Mouse (Mus musculus): ENCODE measurements around the gene Ttll11. TPM values are rescaled to one million over a fixed set of nuclear protein-coding genes. Genes with fewer than 3 reads are reported as not detected.
A peak's percentile ranks its signal among the peaks of the same experiment; 100 is the strongest.

Gene Ttll11
- total and polyA plus RNA-seq, 2 experiments from 2014 or later: 1.7 to 5.0 TPM

GRCm38 (mm10) chr2:35998416-35998815, 18.7 kb upstream of the Ttll11 start:
- WGBS: 84% methylated on average over 5 of the region's 5 CpGs
- H3K4me3 ChIP-seq (ENCODE audit: low read depth, low read length): no peak overlapping the region
- H3K27ac ChIP-seq (ENCODE audit: low read depth): no peak overlapping the region
- ATAC-seq (ENCODE audit: insufficient read depth, low read depth) (no peak), DNase-seq (ENCODE audit: low spot score) (no peak)
- no peaks in the 10 kb centered on the region for H3K9me3 ChIP-seq (replicated peaks; ENCODE audit: control insufficient read depth, low read length)
- H3K9ac ChIP-seq (replicated peaks; ENCODE audit: low read depth, low read length): no peak overlapping the region
- H3K4me1 ChIP-seq (ENCODE audit: control insufficient read depth, insufficient read depth): peaks cover 29% of the 10 kb centered on the region
- TF ChIP-seq EP300 (IDR thresholded peaks at IDR 0.05; ENCODE audit: low read depth): no peak
- H3K4me2 ChIP-seq (ENCODE audit: low read depth, low read length): no peak overlapping the region
- no peaks in the 10 kb centered on the region for H3K36me3 ChIP-seq (replicated peaks; ENCODE audit: control insufficient read depth, insufficient read depth, low read length)
- no peaks in the 10 kb centered on the region for H3K27me3 ChIP-seq (ENCODE audit: control insufficient read depth, insufficient read depth, low read length)

GRCm38 (mm10) chr2:35996753-35997152, 17.0 kb upstream of the Ttll11 start:
- H3K27ac ChIP-seq (ENCODE audit: low read depth): peak overlapping the region; percentile 33
- TF ChIP-seq CTCF (IDR thresholded peaks at IDR 0.05; ENCODE audit: low read depth) (no peak), EP300 (IDR thresholded peaks at IDR 0.05; ENCODE audit: low read depth) (no peak)
- no peak for ATAC-seq (ENCODE audit: insufficient read depth, low read depth)

DNA sequence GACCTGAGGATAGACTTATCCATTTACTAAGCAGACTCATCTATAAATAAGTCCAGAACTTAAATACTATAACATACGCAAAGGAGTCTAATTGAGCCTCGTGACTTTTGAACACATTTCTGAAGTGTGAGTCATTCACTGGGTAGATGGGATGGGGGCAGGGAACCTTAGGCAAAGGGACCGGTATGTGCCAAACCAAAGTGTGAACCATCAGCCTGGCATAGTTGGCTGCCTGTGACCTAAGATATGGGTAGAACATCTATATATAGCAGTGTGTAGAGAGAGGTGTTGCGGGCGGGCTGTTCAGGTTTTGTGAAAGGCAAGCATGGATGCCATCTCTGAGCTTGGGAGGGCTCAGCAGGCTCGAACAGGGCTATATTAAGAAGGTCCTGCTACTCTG, 14.6 kb upstream of the Ttll11 start:
- H3K27me3 ChIP-seq (ENCODE audit: control insufficient read depth, insufficient read depth, low read length): no peaks in the 10 kb centered on the region
- no peak overlapping the region for H3K4me3 ChIP-seq (ENCODE audit: low read depth, low read length)
- no peaks in the 10 kb centered on the region for H3K9me3 ChIP-seq (replicated peaks; ENCODE audit: control insufficient read depth, low read length)
- DNase-seq (ENCODE audit: low spot score) (peak; percentile 87), ATAC-seq (ENCODE audit: insufficient read depth, low read depth) (peak; percentile 94)
- H3K27ac ChIP-seq (ENCODE audit: low read depth): peak overlapping the region; percentile 90
- H3K4me2 ChIP-seq (ENCODE audit: low read depth, low read length): no peak overlapping the region
- no peaks in the 10 kb centered on the region for H3K36me3 ChIP-seq (replicated peaks; ENCODE audit: control insufficient read depth, insufficient read depth, low read length)
- peak; percentile 98 for TF ChIP-seq EP300 (IDR thresholded peaks at IDR 0.05; ENCODE audit: low read depth)
- TF ChIP-seq CTCF (IDR thresholded peaks at IDR 0.05; ENCODE audit: low read depth): no peak
- 22% methylated on average over 6 of the region's 6 CpGs for WGBS
- H3K9ac ChIP-seq (replicated peaks; ENCODE audit: low read depth, low read length): no peak overlapping the region
- peaks cover 31% of the 10 kb centered on the region for H3K4me1 ChIP-seq (ENCODE audit: control insufficient read depth, insufficient read depth)

More at GRCm38 (mm10) chr2:35996753-35997152, 17.0 kb upstream of the Ttll11 start:
- no peaks in the 10 kb centered on the region for H3K36me3 ChIP-seq (replicated peaks; ENCODE audit: control insufficient read depth, insufficient read depth, low read length)
- no peak overlapping the region for H3K4me2 ChIP-seq (ENCODE audit: low read depth, low read length)
- H3K27me3 ChIP-seq (ENCODE audit: control insufficient read depth, insufficient read depth, low read length): no peaks in the 10 kb centered on the region
- H3K9me3 ChIP-seq (replicated peaks; ENCODE audit: control insufficient read depth, low read length): no peaks in the 10 kb centered on the region
- H3K4me1 ChIP-seq (ENCODE audit: control insufficient read depth, insufficient read depth): peaks cover 31% of the 10 kb centered on the region
- H3K4me3 ChIP-seq (ENCODE audit: low read depth, low read length): no peak overlapping the region
- DNase-seq (ENCODE audit: low spot score): no peak
- no peak overlapping the region for H3K9ac ChIP-seq (replicated peaks; ENCODE audit: low read depth, low read length)
- WGBS: 73% methylated on average over 2 of the region's 2 CpGs

- no peak overlapping the region for H3K9ac ChIP-seq (replicated peaks; ENCODE audit: low read depth, low read length)
- H3K27me3 ChIP-seq (ENCODE audit: control insufficient read depth, insufficient read depth, low read length): no peaks in the 10 kb centered on the region
- H3K9me3 ChIP-seq (replicated peaks; ENCODE audit: control insufficient read depth, low read length): no peaks in the 10 kb centered on the region
- no peak for ATAC-seq (ENCODE audit: insufficient read depth, low read depth)
- WGBS: 90% methylated on average over 2 of the region's 2 CpGs
- no peak overlapping the region for H3K4me3 ChIP-seq (ENCODE audit: low read depth, low read length)
- peaks cover 31% of the 10 kb centered on the region for H3K4me1 ChIP-seq (ENCODE audit: control insufficient read depth, insufficient read depth)
- DNase-seq (ENCODE audit: low spot score): no peak
- H3K36me3 ChIP-seq (replicated peaks; ENCODE audit: control insufficient read depth, insufficient read depth, low read length): no peaks in the 10 kb centered on the region
- TF ChIP-seq EP300 (IDR thresholded peaks at IDR 0.05; ENCODE audit: low read depth): no peak
- H3K4me2 ChIP-seq (ENCODE audit: low read depth, low read length): no peak overlapping the region
- H3K27ac ChIP-seq (ENCODE audit: low read depth): peak overlapping the region; percentile 90
Measured at GRCm38 (mm10) chr2:35993481-35993880, 13.8 kb upstream of the Ttll11 start.

DNA sequence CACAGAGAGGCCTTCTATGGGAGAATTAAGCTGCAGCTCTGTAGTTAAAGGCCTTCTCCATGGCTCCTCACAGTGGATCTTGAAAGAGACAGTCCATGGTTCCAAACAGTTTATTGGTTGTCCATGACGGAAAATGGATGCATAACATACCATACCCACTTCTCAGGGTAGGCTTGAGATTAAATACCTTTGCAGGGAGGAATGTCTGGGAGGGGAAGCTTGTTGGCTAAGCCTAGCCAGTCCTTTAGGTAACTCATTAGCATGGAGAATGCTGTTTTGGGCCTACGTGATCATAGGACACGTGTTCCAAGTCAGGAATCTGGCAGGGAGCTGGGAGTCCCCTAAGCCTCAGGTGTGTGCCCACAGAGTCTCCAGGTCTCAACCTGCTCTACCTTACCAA, 12.5 kb upstream of the Ttll11 start:
- WGBS: 83% methylated on average over 3 of the region's 3 CpGs
- Histone ChIP-seq H3K9ac (replicated peaks; ENCODE audit: low read depth, low read length) (no peak overlapping the region), H3K4me2 (ENCODE audit: low read depth, low read length) (no peak overlapping the region), H3K9me3 (replicated peaks; ENCODE audit: control insufficient read depth, low read length) (no peaks in the 10 kb centered on the region), H3K36me3 (replicated peaks; ENCODE audit: control insufficient read depth, insufficient read depth, low read length) (no peaks in the 10 kb centered on the region), H3K27ac (ENCODE audit: low read depth) (no peak overlapping the region), H3K4me3 (ENCODE audit: low read depth, low read length) (no peak overlapping the region), H3K27me3 (ENCODE audit: control insufficient read depth, insufficient read depth, low read length) (no peaks in the 10 kb centered on the region), H3K4me1 (ENCODE audit: control insufficient read depth, insufficient read depth) (peaks cover 27% of the 10 kb centered on the region)
- DNase-seq (ENCODE audit: low spot score) (no peak), ATAC-seq (ENCODE audit: insufficient read depth, low read depth) (no peak)
- TF ChIP-seq CTCF (IDR thresholded peaks at IDR 0.05; ENCODE audit: low read depth): no peak
- no peak for TF ChIP-seq EP300 (IDR thresholded peaks at IDR 0.05; ENCODE audit: low read depth)

- Histone ChIP-seq H3K36me3 (replicated peaks; ENCODE audit: control insufficient read depth, insufficient read depth, low read length) (no peaks in the 10 kb centered on the region), H3K27me3 (ENCODE audit: control insufficient read depth, insufficient read depth, low read length) (no peaks in the 10 kb centered on the region), H3K9ac (replicated peaks; ENCODE audit: low read depth, low read length) (no peak overlapping the region), H3K27ac (ENCODE audit: low read depth) (no peak overlapping the region), H3K9me3 (replicated peaks; ENCODE audit: control insufficient read depth, low read length) (no peaks in the 10 kb centered on the region), H3K4me3 (ENCODE audit: low read depth, low read length) (no peak overlapping the region), H3K4me1 (ENCODE audit: control insufficient read depth, insufficient read depth) (no peaks in the 10 kb centered on the region), H3K4me2 (ENCODE audit: low read depth, low read length) (no peak overlapping the region)
- peak; percentile 87 for DNase-seq (ENCODE audit: low spot score)
- WGBS: 5% methylated on average over 7 of the region's 7 CpGs
- TF ChIP-seq EP300 (IDR thresholded peaks at IDR 0.05; ENCODE audit: low read depth): no peak
- peak; percentile 81 for TF ChIP-seq CTCF (IDR thresholded peaks at IDR 0.05; ENCODE audit: low read depth)
- no peak for ATAC-seq (ENCODE audit: insufficient read depth, low read depth)
Measured at GRCm38 (mm10) chr2:35983869-35984268, 4.2 kb upstream of the Ttll11 start.
